Comparison of ENCODE assay signal across 16 mouse cellular contexts in genomic region chr9:94645631-94646030, GRCm38 (mm10).
"Had no signal": no experiment of that assay in that cellular context is flagged by ENCODE, and none has a peak within 500 bp of the region (broad histone marks: within the 10 kb centered on the region; RNA-seq: fewer than 3 reads in every experiment).

No protein-coding gene starts in this region.

- H3K27me3 ChIP-seq: limb, embryonic 13.5 days; midbrain, embryonic 13.5 days; neural tube, embryonic 15.5 days had no signal

- ATAC-seq: lung, postnatal 0 days; midbrain, embryonic 13.5 days had no signal

- H3K36me3 ChIP-seq: limb, embryonic 13.5 days; midbrain, embryonic 13.5 days; neural tube, embryonic 15.5 days had no signal

- H3K9me3 ChIP-seq: limb, embryonic 13.5 days; midbrain, embryonic 13.5 days; neural tube, embryonic 15.5 days had no signal

- H3K9ac ChIP-seq: limb, embryonic 13.5 days; midbrain, embryonic 13.5 days; neural tube, embryonic 15.5 days had no signal

- H3K4me3 ChIP-seq: layer of hippocampus, adult 2 months; limb, embryonic 13.5 days; midbrain, embryonic 13.5 days; myocyte; neural tube, embryonic 15.5 days had no signal

- H3K4me1 ChIP-seq: limb, embryonic 13.5 days; midbrain, embryonic 13.5 days; neural tube, embryonic 15.5 days had no signal

- H3K27ac ChIP-seq: layer of hippocampus, adult 2 months; limb, embryonic 13.5 days; midbrain, embryonic 13.5 days; neural tube, embryonic 15.5 days had no signal

- H3K4me2 ChIP-seq: limb, embryonic 13.5 days; midbrain, embryonic 13.5 days; neural tube, embryonic 15.5 days had no signal

- DNase-seq: kidney, adult 18-20 months; kidney, postnatal 10 days; kidney, postnatal 4 days; left cerebral cortex, postnatal 4 days; lung, adult 2 months; lung, postnatal 4 days; right cerebral cortex, postnatal 4 days; spleen, adult 18-20 months; thymus, adult 18-20 months; thymus, postnatal 14 days had no signal
